Mouse (Mus musculus) ES-Bruce4 (cell line): ENCODE measurements around the gene Vegfa. TPM values are rescaled to one million over a fixed set of nuclear protein-coding genes. Genes with fewer than 3 reads are reported as not detected.

ENCODE experiments used
- H3K27ac ChIP-seq: 2 replicates; pipeline ENCODE4 v1.5.1; 2012; ENCODE audit warnings: low read length, inconsistent platforms; ENCODE audit not compliant: insufficient read depth
- H3K27me3 ChIP-seq: 2 replicates; pipeline ENCODE4 v1.6.1; 2012; ENCODE audit warnings: mild to moderate bottlenecking, low read length, inconsistent platforms; ENCODE audit not compliant: control insufficient read depth, poor library complexity, insufficient read depth, severe bottlenecking
- H3K36me3 ChIP-seq: 2 replicates; pipeline ENCODE4 v1.6.1; 2012; ENCODE audit warnings: inconsistent platforms, mild to moderate bottlenecking, low read length, moderate library complexity; ENCODE audit not compliant: control insufficient read depth, poor library complexity, insufficient read depth, severe bottlenecking
- H3K4me1 ChIP-seq: one replicate; pipeline ENCODE4 v1.8.1; 2011; ENCODE audit warnings: low read length; ENCODE audit not compliant: control insufficient read depth, insufficient read depth
- H3K4me3 ChIP-seq: 2 replicates; pipeline ENCODE4 v1.5.1; 2011; ENCODE audit warnings: low read depth, mild to moderate bottlenecking, low read length
- H3K9ac ChIP-seq: 2 replicates; pipeline ENCODE4 v1.6.1; 2012; ENCODE audit warnings: low read depth, mild to moderate bottlenecking, inconsistent platforms; ENCODE audit not compliant: poor library complexity, severe bottlenecking
- H3K9me3 ChIP-seq: replicated peaks from 2 replicates; pipeline ENCODE4 v1.6.1; 2012; ENCODE audit warnings: mild to moderate bottlenecking, low read length, inconsistent platforms; ENCODE audit not compliant: control insufficient read depth, poor library complexity, insufficient read depth, severe bottlenecking
- CTCF ChIP-seq: IDR thresholded peaks from one replicate; pipeline ENCODE4 v1.8.1; 2011; ENCODE audit warnings: low read depth, low read length
- EP300 ChIP-seq: IDR thresholded peaks from 2 replicates; pipeline ENCODE4 v1.6.1; 2011; ENCODE audit warnings: low read depth, low read length; ENCODE audit not compliant: insufficient read depth
- POLR2A ChIP-seq: IDR thresholded peaks from one replicate; pipeline ENCODE4 v1.8.1; 2011; ENCODE audit warnings: low read length; ENCODE audit not compliant: insufficient read depth
- polyA plus RNA-seq: library from polyadenylated mRNA; stranded (reverse); fragments of >200 nt; gene quantifications from 2 replicates; pipeline ENCODE4 v1.2.4, GENCODE M21; 2011; ENCODE audit warnings: low read depth; ENCODE audit not compliant: missing spikeins, insufficient read depth, insufficient read length

The Vegfa gene
- polyA plus RNA-seq, 1 experiment: 76.2 TPM

GRCm38 (mm10) chr17:46016617-46017016 is 15.6 kb downstream of the Vegfa start:
- TF ChIP-seq POLR2A: no peak
- TF ChIP-seq EP300: no peak
- no peak for TF ChIP-seq CTCF
- Histone ChIP-seq H3K4me3 (no peak overlapping the region), H3K9me3 (no peaks in the 10 kb centered on the region), H3K27ac (no peak overlapping the region), H3K27me3 (no peaks in the 10 kb centered on the region), H3K9ac (no peak overlapping the region), H3K36me3 (peaks cover 19% of the 10 kb centered on the region), H3K4me1 (no peaks in the 10 kb centered on the region)

- Histone ChIP-seq H3K4me3 (no peak overlapping the region), H3K9ac (no peak overlapping the region), H3K9me3 (no peaks in the 10 kb centered on the region), H3K27me3 (no peaks in the 10 kb centered on the region), H3K4me1 (no peaks in the 10 kb centered on the region), H3K36me3 (peaks cover 19% of the 10 kb centered on the region), H3K27ac (no peak overlapping the region)
- no peak for TF ChIP-seq CTCF
- no peak for TF ChIP-seq EP300
- TF ChIP-seq POLR2A: no peak
Measured at GRCm38 (mm10) chr17:46015967-46016366, 16.2 kb downstream of the Vegfa start.

DNA sequence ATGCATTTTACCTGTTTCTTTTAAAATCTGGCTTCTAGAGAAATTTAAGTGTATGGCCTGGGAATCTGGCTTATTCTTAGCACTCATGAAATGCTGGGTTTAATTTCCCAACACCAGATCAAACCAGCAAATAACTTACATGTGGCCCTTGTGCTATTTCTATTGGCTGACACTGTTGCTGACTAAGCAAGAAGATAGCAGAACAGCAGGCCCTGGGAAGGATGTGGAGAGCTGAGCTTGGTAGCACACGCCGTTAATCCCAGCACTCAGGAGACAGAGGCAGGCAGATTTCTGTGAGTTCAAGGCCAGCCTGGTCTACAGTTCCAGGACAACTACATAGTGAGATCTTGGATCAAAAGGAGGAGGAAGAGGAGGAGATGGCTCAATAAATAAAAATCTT is 17.2 kb downstream of the Vegfa start:
- Histone ChIP-seq H3K9ac (no peak overlapping the region), H3K4me3 (no peak overlapping the region), H3K27ac (no peak overlapping the region), H3K4me1 (no peaks in the 10 kb centered on the region), H3K36me3 (peaks cover 14% of the 10 kb centered on the region), H3K9me3 (no peaks in the 10 kb centered on the region), H3K27me3 (no peaks in the 10 kb centered on the region)
- TF ChIP-seq EP300 (no peak), POLR2A (no peak), CTCF (no peak)

GRCm38 (mm10) chr17:46013549-46013948 is 18.6 kb downstream of the Vegfa start:
- no peaks in the 10 kb centered on the region for H3K4me1 ChIP-seq
- H3K4me3 ChIP-seq: no peak overlapping the region
- no peaks in the 10 kb centered on the region for H3K27me3 ChIP-seq
- TF ChIP-seq EP300 (no peak), POLR2A (no peak), CTCF (no peak)
- peaks cover 10% of the 10 kb centered on the region for H3K36me3 ChIP-seq
- H3K9me3 ChIP-seq: no peaks in the 10 kb centered on the region
- no peak overlapping the region for H3K27ac ChIP-seq
- H3K9ac ChIP-seq: no peak overlapping the region

DNA sequence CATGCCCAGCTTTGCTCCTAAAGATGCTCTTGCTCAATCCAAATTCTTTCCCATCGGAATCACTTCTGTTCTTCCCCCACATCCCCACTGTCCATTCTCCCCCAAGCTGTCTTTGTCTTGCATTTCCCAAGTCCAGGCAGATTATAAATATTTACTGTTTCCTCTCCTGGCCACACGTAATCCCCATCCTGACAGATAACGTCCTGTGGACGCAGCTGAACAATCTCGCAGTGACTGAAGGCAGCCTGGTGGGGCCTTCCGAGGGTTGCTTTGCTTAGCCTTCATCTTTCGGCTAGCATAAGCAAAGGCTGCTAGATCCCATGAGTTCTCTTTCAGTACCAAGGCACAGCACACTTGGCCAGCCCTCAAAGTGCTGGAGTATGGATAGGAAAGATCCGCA is 20.0 kb downstream of the Vegfa start:
- H3K4me3 ChIP-seq: no peak overlapping the region
- H3K27ac ChIP-seq: no peak overlapping the region
- no peaks in the 10 kb centered on the region for H3K9me3 ChIP-seq
- H3K9ac ChIP-seq: no peak overlapping the region
- no peak for TF ChIP-seq CTCF
- TF ChIP-seq EP300: no peak
- no peak for TF ChIP-seq POLR2A
- H3K27me3 ChIP-seq: no peaks in the 10 kb centered on the region
- H3K4me1 ChIP-seq: no peaks in the 10 kb centered on the region
- no peaks in the 10 kb centered on the region for H3K36me3 ChIP-seq

- Histone ChIP-seq H3K9ac (no peak overlapping the region), H3K4me1 (no peaks in the 10 kb centered on the region), H3K36me3 (no peaks in the 10 kb centered on the region), H3K27ac (no peak overlapping the region), H3K27me3 (no peaks in the 10 kb centered on the region), H3K9me3 (no peaks in the 10 kb centered on the region), H3K4me3 (no peak overlapping the region)
- TF ChIP-seq EP300: no peak
- no peak for TF ChIP-seq CTCF
- no peak for TF ChIP-seq POLR2A
Measured at GRCm38 (mm10) chr17:46010462-46010861, 21.7 kb downstream of the Vegfa start.
